14 mouse cellular contexts compared by ENCODE assay signal in genomic region chr7:75830251-75831060, GRCm38 (mm10). TPM values are rescaled to one million over a fixed set of nuclear protein-coding genes. Genes with fewer than 3 reads are reported as not detected.
DNase-seq lines count a peak whose midpoint lies in the region; ATAC-seq and TF ChIP-seq lines count a peak whose summit lies in the region.
"Had no signal": no experiment of that assay in that cellular context is flagged by ENCODE, and none has a peak within 500 bp of the region (broad histone marks: within the 10 kb centered on the region; RNA-seq: fewer than 3 reads in every experiment).

No protein-coding gene starts in this region.

- no peaks in the 10 kb centered on the region for H3K36me3 ChIP-seq in forebrain, postnatal 0 days (ENCODE audit: insufficient read depth)
- no peaks in the 10 kb centered on the region for H3K36me3 ChIP-seq in forebrain, embryonic 12.5 days (replicated peaks)
- no peaks in the 10 kb centered on the region for H3K36me3 ChIP-seq in stomach, embryonic 15.5 days
- H3K36me3 ChIP-seq: heart, embryonic 10.5 days; hindbrain, embryonic 15.5 days; neural tube, embryonic 12.5 days had no signal

- no peak overlapping the region for H3K27ac ChIP-seq in forebrain, postnatal 0 days (ENCODE audit: low read depth, low read length)
- H3K27ac ChIP-seq in forebrain, embryonic 12.5 days, result no peak overlapping the region
- H3K27ac ChIP-seq in stomach, embryonic 15.5 days, result no peak overlapping the region
- H3K27ac ChIP-seq: heart, embryonic 10.5 days; hindbrain, embryonic 15.5 days; macrophage; neural tube, embryonic 12.5 days had no signal

- ATAC-seq in forebrain, postnatal 0 days, result no peak
- ATAC-seq in forebrain, embryonic 12.5 days (ENCODE audit: low FRiP score), result no peak
- peak; percentile 88 for ATAC-seq in stomach, embryonic 15.5 days (ENCODE audit: insufficient read depth, low FRiP score, low read depth)

- no peak overlapping the region for H3K4me3 ChIP-seq in forebrain, postnatal 0 days (ENCODE audit: low read depth, low read length)
- no peak overlapping the region for H3K4me3 ChIP-seq in forebrain, embryonic 12.5 days (replicated peaks)
- H3K4me3 ChIP-seq in stomach, embryonic 15.5 days (replicated peaks), result no peak overlapping the region
- H3K4me3 ChIP-seq: heart, embryonic 10.5 days; hindbrain, embryonic 15.5 days; neural tube, embryonic 12.5 days had no signal

- no peaks in the 10 kb centered on the region for H3K9me3 ChIP-seq in forebrain, postnatal 0 days (ENCODE audit: low read length)
- no peaks in the 10 kb centered on the region for H3K9me3 ChIP-seq in forebrain, embryonic 12.5 days
- H3K9me3 ChIP-seq in stomach, embryonic 15.5 days, result no peaks in the 10 kb centered on the region
- H3K9me3 ChIP-seq: heart, embryonic 10.5 days; hindbrain, embryonic 15.5 days; neural tube, embryonic 12.5 days had no signal

- H3K9ac ChIP-seq in forebrain, postnatal 0 days, result no peak overlapping the region
- no peak overlapping the region for H3K9ac ChIP-seq in forebrain, embryonic 12.5 days
- H3K9ac ChIP-seq in stomach, embryonic 15.5 days, result no peak overlapping the region
- H3K9ac ChIP-seq: hindbrain, embryonic 15.5 days; neural tube, embryonic 12.5 days had no signal

- H3K4me2 ChIP-seq in forebrain, postnatal 0 days (ENCODE audit: low read depth), result no peak overlapping the region
- H3K4me2 ChIP-seq in forebrain, embryonic 12.5 days, result no peak overlapping the region
- H3K4me2 ChIP-seq in stomach, embryonic 15.5 days, result no peak overlapping the region
- H3K4me2 ChIP-seq: hindbrain, embryonic 15.5 days; neural tube, embryonic 12.5 days had no signal

- 0 out of 2 replicates have a peak, but pooled peaks have one; percentile 8 for TF ChIP-seq CTCF in forebrain, postnatal 0 days (IDR thresholded peaks at IDR 0.05; ENCODE audit: low read depth)

- H3K27me3 ChIP-seq in forebrain, postnatal 0 days (ENCODE audit: insufficient read depth, low read length), result no peaks in the 10 kb centered on the region
- no peaks in the 10 kb centered on the region for H3K27me3 ChIP-seq in forebrain, embryonic 12.5 days
- no peaks in the 10 kb centered on the region for H3K27me3 ChIP-seq in stomach, embryonic 15.5 days (replicated peaks)
- H3K27me3 ChIP-seq: hindbrain, embryonic 15.5 days; neural tube, embryonic 12.5 days had no signal

- DNase-seq in forebrain, postnatal 0 days, result no peak
- peak; percentile 36 for DNase-seq in retina, postnatal 1 day
- DNase-seq in retina, embryonic 14.5 days (ENCODE audit: low spot score), result no peak
- peak; percentile 71 for DNase-seq in liver
- DNase-seq in layer of hippocampus, postnatal 36 days, result no peak
- DNase-seq in frontal cortex, postnatal 36 days (ENCODE audit: low spot score in 2 of 2), result no peak
- DNase-seq: adrenal gland, postnatal 14 days; cerebellum, postnatal 36 days had no signal

- 68% methylated on average over 6 of the region's 6 CpGs for WGBS in forebrain, postnatal 0 days
- 73% methylated on average over 6 of the region's 6 CpGs for WGBS in forebrain, embryonic 12.5 days
- 63% methylated on average over 6 of the region's 6 CpGs for WGBS in stomach, embryonic 15.5 days

- no peaks in the 10 kb centered on the region for H3K4me1 ChIP-seq in forebrain, postnatal 0 days (ENCODE audit: insufficient read depth)
- no peaks in the 10 kb centered on the region for H3K4me1 ChIP-seq in forebrain, embryonic 12.5 days
- H3K4me1 ChIP-seq in stomach, embryonic 15.5 days, result peaks cover 4% of the 10 kb centered on the region; the same call in 1 of the 2 replicates
- H3K4me1 ChIP-seq: hindbrain, embryonic 15.5 days; neural tube, embryonic 12.5 days had no signal

RNA-seq across cellular contexts. Expression of gene Klhl25, which starts 17.7 kb away (rescaled TPM):
- 37.0 and 41.2 TPM in 2 replicates for total RNA-seq in forebrain, postnatal 0 days (2014; rRNA removed)
- 16.6 and 18.5 TPM in 2 replicates for polyA plus RNA-seq in forebrain, postnatal 0 days (2015; fragmentation: Nextera tagmentation; extraction: Ambion mirVana)
- polyA plus RNA-seq in forebrain, embryonic 12.5 days (2016; fragmentation: Nextera tagmentation; extraction: Ambion mirVana), result 24.8 and 25.6 TPM in 2 replicates
- polyA plus RNA-seq in stomach, embryonic 15.5 days (2015; fragmentation: Nextera tagmentation; extraction: Ambion mirVana), result 11.5 TPM in 2 replicates
- 10 to 100 TPM in 1 of 2 experiments, 1 to 10 TPM in 1; 8.5 to 10.0 TPM for total RNA-seq in layer of hippocampus, postnatal 36 days (2021)

Comparison
In these comparisons a context has a peak if more than half of its experiments do, and no peak if none do; other contexts are left out.
1. DNase-seq: peak in retina, postnatal 1 day (single experiment) and liver (single experiment); none in forebrain, postnatal 0 days (single experiment), retina, embryonic 14.5 days (single experiment), layer of hippocampus, postnatal 36 days (0 of 2) and frontal cortex, postnatal 36 days (0 of 2).